Mouse (Mus musculus) kidney, embryonic 14.5 days (tissue): ENCODE measurements around the gene Cnga2. TPM values are rescaled to one million over a fixed set of nuclear protein-coding genes. Genes with fewer than 3 reads are reported as not detected.
A peak's percentile ranks its signal among the peaks of the same experiment; 100 is the strongest.

ENCODE experiments used
- ATAC-seq: fragments of 200-750 bp; cut with Nextera tagmentation; 2 replicates; pipeline ENCODE4 v1.8.0; 2017; ENCODE audit warnings: moderate number of reproducible peaks, mild to moderate bottlenecking, moderate TSS enrichment, moderate library complexity; ENCODE audit not compliant: low FRiP score, low TSS enrichment
- H3K27ac ChIP-seq: fragments of 300-500 bp; sonication (generic); 2 replicates; pipeline ENCODE4 v1.5.1; 2014; ENCODE audit warnings: low read depth, mild to moderate bottlenecking, low read length, moderate library complexity, mixed read lengths
- H3K27me3 ChIP-seq: fragments of 300-500 bp; sonication (generic); 2 replicates; pipeline ENCODE4 v1.6.1; 2014; ENCODE audit warnings: mild to moderate bottlenecking, low read length; ENCODE audit not compliant: control insufficient read depth, insufficient read depth
- H3K36me3 ChIP-seq: fragments of 300-500 bp; sonication (generic); 2 replicates; pipeline ENCODE4 v1.6.1; 2014; ENCODE audit warnings: low read length, mixed read lengths; ENCODE audit not compliant: control insufficient read depth, insufficient read depth
- H3K4me1 ChIP-seq: fragments of 300-500 bp; sonication (generic); 2 replicates; pipeline ENCODE4 v1.6.1; 2014; ENCODE audit warnings: low read length, mixed read lengths; ENCODE audit not compliant: control insufficient read depth, insufficient read depth
- H3K4me2 ChIP-seq: fragments of 300-500 bp; sonication (generic); replicated peaks from 2 replicates; pipeline ENCODE4 v1.6.1; 2014; ENCODE audit warnings: low read depth, mild to moderate bottlenecking, low read length
- H3K4me3 ChIP-seq: fragments of 300-500 bp; sonication (generic); 2 replicates; pipeline ENCODE4 v1.5.1; 2014; ENCODE audit warnings: mild to moderate bottlenecking, low read length
- H3K9ac ChIP-seq: fragments of 300-500 bp; sonication (generic); 2 replicates; pipeline ENCODE4 v1.6.1; 2014; ENCODE audit warnings: low read depth, mild to moderate bottlenecking, low read length, moderate library complexity
- H3K9me3 ChIP-seq: fragments of 300-500 bp; sonication (generic); 2 replicates; pipeline ENCODE4 v1.6.1; 2016; ENCODE audit warnings: low read length; ENCODE audit not compliant: control insufficient read depth
- WGBS: fragments of 180-500 bp; shearing (Covaris S2); extraction: QIAGEN DNeasy Blood & Tissue Kit; methylation state at CpG from one replicate; pipeline ENCODE4 v1.1.7; 2014; 5-methylcytosine and 5-hydroxymethylcytosine counted together
- polyA plus RNA-seq: library from polyadenylated mRNA; unstranded; fragments of >200 nt; fragmentation: Nextera tagmentation; extraction: Ambion mirVana; gene quantifications from 2 replicates; pipeline ENCODE4 v1.2.1, GENCODE M21; 2014

Gene Cnga2
- 0.08 and 0.09 TPM in 2 replicates for polyA plus RNA-seq

- no peaks in the 10 kb centered on the region for H3K9me3 ChIP-seq
- no peaks in the 10 kb centered on the region for H3K4me1 ChIP-seq
- no peak for ATAC-seq
- no peak within 1 kb of the TSS for H3K9ac ChIP-seq
- H3K4me3 ChIP-seq = no peak within 1 kb of the TSS
- H3K36me3 ChIP-seq = no peaks in the 10 kb centered on the region
- H3K4me2 ChIP-seq = no peak within 1 kb of the TSS
- no peak within 1 kb of the TSS for H3K27ac ChIP-seq
- 85% methylated on average over 3 of the region's 3 CpGs for WGBS
- H3K27me3 ChIP-seq = no peaks in the 10 kb centered on the region
These were observed at the start of gene Cnga2 for GRCm38 (mm10) chrX:71991549-71991948. Cnga2 (plus strand) TSS chrX:71991849.

GRCm38 (mm10) chrX:71946631-71947030 is 45.0 kb upstream of the Cnga2 start:
- H3K4me1 ChIP-seq = no peaks in the 10 kb centered on the region
- no peaks in the 10 kb centered on the region for H3K27me3 ChIP-seq
- no peak overlapping the region for H3K27ac ChIP-seq
- no peaks in the 10 kb centered on the region for H3K36me3 ChIP-seq
- no peak overlapping the region for H3K4me3 ChIP-seq
- WGBS = 30% methylated on average over 3 of the region's 3 CpGs
- ATAC-seq = no peak
- H3K9me3 ChIP-seq = no peaks in the 10 kb centered on the region
- H3K4me2 ChIP-seq = no peak overlapping the region
- H3K9ac ChIP-seq = no peak overlapping the region

- Histone ChIP-seq H3K4me2 (no peak overlapping the region), H3K9ac (no peak overlapping the region), H3K9me3 (no peaks in the 10 kb centered on the region), H3K27me3 (0 out of 2 replicates have a peak, but pooled peaks cover 3% of the 10 kb centered on the region), H3K27ac (no peak overlapping the region), H3K4me1 (no peaks in the 10 kb centered on the region), H3K36me3 (no peaks in the 10 kb centered on the region), H3K4me3 (no peak overlapping the region)
- ATAC-seq = no peak
These were observed 33.3 kb upstream of the Cnga2 start for GRCm38 (mm10) chrX:71958366-71958765.

- Histone ChIP-seq H3K4me3 (peak within 1 kb of the TSS; percentile 48), H3K4me2 (peak within 1 kb of the TSS; percentile 68), H3K9me3 (no peaks in the 10 kb centered on the region), H3K27ac (no peak within 1 kb of the TSS), H3K27me3 (0 out of 2 replicates have a peak, but pooled peaks cover 3% of the 10 kb centered on the region), H3K9ac (peak within 1 kb of the TSS; percentile 59), H3K36me3 (no peaks in the 10 kb centered on the region), H3K4me1 (no peaks in the 10 kb centered on the region)
- WGBS = 42% methylated on average over 56 of the region's 72 CpGs
- peak; percentile 97 for ATAC-seq
These were observed 29.3 kb upstream of the Cnga2 start, which contains the start of gene Prrg3 for GRCm38 (mm10) chrX:71962073-71963051. Prrg3 (plus strand) TSS chrX:71962624.

- Histone ChIP-seq H3K36me3 (no peaks in the 10 kb centered on the region), H3K4me2 (peak overlapping the region; percentile 68), H3K9ac (peak overlapping the region; percentile 59; the same call in 1 of the 2 replicates), H3K4me3 (peak overlapping the region; percentile 48), H3K27ac (no peak overlapping the region), H3K27me3 (0 out of 2 replicates have a peak, but pooled peaks cover 3% of the 10 kb centered on the region), H3K4me1 (no peaks in the 10 kb centered on the region), H3K9me3 (no peaks in the 10 kb centered on the region)
- WGBS = 44% methylated on average over 9 of the region's 9 CpGs
- ATAC-seq = peak; percentile 17; the same call in 1 of the 2 replicates
These were observed 28.3 kb upstream of the Cnga2 start for GRCm38 (mm10) chrX:71963275-71963912.

GRCm38 (mm10) chrX:71968216-71968615 is 23.4 kb upstream of the Cnga2 start:
- H3K36me3 ChIP-seq = no peaks in the 10 kb centered on the region
- H3K27ac ChIP-seq = no peak overlapping the region
- no peaks in the 10 kb centered on the region for H3K9me3 ChIP-seq
- H3K4me2 ChIP-seq = no peak overlapping the region
- WGBS = 88% methylated on average over 1 of the region's 1 CpGs
- H3K4me1 ChIP-seq = no peaks in the 10 kb centered on the region
- ATAC-seq = no peak
- H3K9ac ChIP-seq = no peak overlapping the region
- no peaks in the 10 kb centered on the region for H3K27me3 ChIP-seq
- no peak overlapping the region for H3K4me3 ChIP-seq

- WGBS = 75% methylated on average over 6 of the region's 6 CpGs
- Histone ChIP-seq H3K27me3 (no peaks in the 10 kb centered on the region), H3K4me3 (no peak overlapping the region)
These were observed 22.8 kb upstream of the Cnga2 start for GRCm38 (mm10) chrX:71968816-71969215.

GRCm38 (mm10) chrX:71971325-71971724 is 20.3 kb upstream of the Cnga2 start:
- Histone ChIP-seq H3K4me2 (no peak overlapping the region), H3K9ac (no peak overlapping the region), H3K27me3 (no peaks in the 10 kb centered on the region), H3K4me1 (no peaks in the 10 kb centered on the region), H3K36me3 (no peaks in the 10 kb centered on the region), H3K27ac (no peak overlapping the region), H3K4me3 (no peak overlapping the region), H3K9me3 (no peaks in the 10 kb centered on the region)
- WGBS = 81% methylated on average over 5 of the region's 5 CpGs
- no peak for ATAC-seq

More at GRCm38 (mm10) chrX:71968816-71969215, 22.8 kb upstream of the Cnga2 start:
- no peaks in the 10 kb centered on the region for H3K36me3 ChIP-seq
- no peak overlapping the region for H3K4me2 ChIP-seq
- no peaks in the 10 kb centered on the region for H3K4me1 ChIP-seq
- H3K9ac ChIP-seq = no peak overlapping the region
- H3K9me3 ChIP-seq = no peaks in the 10 kb centered on the region
- no peak for ATAC-seq
- no peak overlapping the region for H3K27ac ChIP-seq

GRCm38 (mm10) chrX:71972686-71973085 is 19.0 kb upstream of the Cnga2 start, which contains the start of gene Fate1:
Fate1 (plus strand) TSS chrX:71972986.
- no peak for ATAC-seq
- Histone ChIP-seq H3K9ac (no peak within 1 kb of the TSS), H3K27ac (no peak within 1 kb of the TSS), H3K36me3 (no peaks in the 10 kb centered on the region), H3K4me2 (no peak within 1 kb of the TSS), H3K27me3 (no peaks in the 10 kb centered on the region), H3K4me3 (no peak within 1 kb of the TSS), H3K9me3 (no peaks in the 10 kb centered on the region), H3K4me1 (no peaks in the 10 kb centered on the region)
- 70% methylated on average over 2 of the region's 2 CpGs for WGBS
